Mouse (Mus musculus): ENCODE measurements around the gene Ubap2. TPM values are rescaled to one million over a fixed set of nuclear protein-coding genes. Genes with fewer than 3 reads are reported as not detected.

Gene Ubap2
- 10 to 100 TPM; 59.4 to 61.1 TPM for total RNA-seq (2021)

DNA sequence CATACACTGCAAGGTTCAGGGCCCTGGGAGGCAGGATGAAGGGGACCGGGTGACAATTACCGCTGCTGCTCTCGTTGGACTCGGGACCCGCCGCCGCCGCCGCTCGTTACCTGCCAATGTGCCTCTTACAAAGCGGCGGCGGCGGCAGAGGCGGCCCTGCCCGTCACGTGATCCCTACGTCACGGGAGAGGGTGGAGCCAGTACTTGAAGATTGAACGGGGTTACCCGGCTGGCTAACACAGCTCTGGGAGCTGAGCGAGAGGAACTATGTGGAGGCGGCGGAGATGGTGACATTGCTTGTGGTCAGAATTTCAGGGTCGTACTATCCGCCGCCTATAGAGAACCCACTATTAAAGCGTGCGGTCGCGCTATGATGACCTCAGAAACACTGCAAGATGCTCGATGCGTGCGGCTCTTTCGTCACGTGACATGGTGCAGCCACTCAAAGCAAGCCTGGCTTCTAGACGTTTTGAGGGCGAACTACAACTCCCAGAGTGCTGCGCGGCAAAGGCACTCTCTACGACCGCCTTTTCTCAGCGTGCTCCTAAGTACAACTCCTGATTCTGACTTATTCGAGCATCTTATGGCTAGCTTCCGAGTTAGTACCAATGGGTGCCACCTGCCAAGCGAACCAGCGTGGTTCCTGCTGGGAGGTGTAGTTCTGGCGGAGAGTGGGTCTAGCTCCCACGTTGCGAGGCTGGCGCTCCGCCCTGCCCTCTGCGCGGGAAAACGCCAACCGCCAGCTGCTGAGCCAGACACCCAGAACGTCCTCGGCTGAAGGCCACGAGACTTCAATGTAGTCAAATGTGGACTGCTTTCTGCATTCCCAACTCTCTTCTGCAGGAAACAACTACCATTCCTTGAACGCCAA is at the start of gene Ubap2:
Ubap2 (minus strand) TSS at position 165 of the 871 bp plus-strand sequence.
- peak; percentile 97 to 98 for DNase-seq
- intact Hi-C loops (cut with DNase I), result loop anchor here (2.0 to 5.0 kb wide), 3 partner anchors 37 to 138 kb away; partner anchors contain the start of genes Dcaf12, Ubap1 and Ube2r2

GRCm38 (mm10) chr4:41320971-41321370 is 46.0 kb upstream of the Ubap2 start:
- intact Hi-C loops (cut with DNase I), result no loop called here
- no peak for DNase-seq

DNA sequence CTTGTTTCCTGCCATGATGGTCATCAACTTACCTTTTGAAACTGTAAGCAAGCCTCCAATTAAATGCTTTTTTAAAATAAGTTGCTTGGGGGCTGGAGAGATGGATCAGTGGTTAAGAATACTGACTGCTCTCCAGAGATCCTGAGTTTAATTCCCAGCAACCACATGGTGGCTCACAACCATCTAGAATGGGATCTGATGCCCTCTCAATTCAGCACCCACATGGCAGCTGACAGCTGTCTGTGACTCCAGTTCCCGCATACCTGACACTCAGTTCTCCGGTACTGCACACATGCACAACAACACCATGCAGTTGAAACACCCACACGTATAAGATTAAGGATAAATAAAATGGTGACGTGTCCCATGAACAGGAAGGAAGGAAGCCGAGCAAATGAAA is 43.3 kb upstream of the Ubap2 start:
- intact Hi-C loops (cut with DNase I), result no loop called here
- DNase-seq, result no peak

GRCm38 (mm10) chr4:41315173-41315572 is 40.2 kb upstream of the Ubap2 start:
- intact Hi-C loops (cut with DNase I), result loop anchor here (2.0 kb wide), 1 partner anchor 76 kb away; no protein-coding TSS in a partner anchor
- peak in 1 of 2 experiments; percentile 10 for DNase-seq

- intact Hi-C loops (cut with DNase I), result loop anchor here (1.0 to 5.0 kb wide), 3 partner anchors 35 to 76 kb away; partner anchors contain the start of gene Ubap2
- DNase-seq, result peak; percentile 94
These were observed 39.5 kb upstream of the Ubap2 start, which contains the start of gene Dcaf12 for GRCm38 (mm10) chr4:41314141-41315129. Gene Dcaf12, minus strand, starts transcription at chr4:41314889.

GRCm38 (mm10) chr4:41313722-41314121 is 38.8 kb upstream of the Ubap2 start:
- intact Hi-C loops (cut with DNase I), result loop anchor here (1.0 to 5.0 kb wide), 3 partner anchors 36 to 77 kb away; partner anchors contain the start of gene Ubap2
- no peak for DNase-seq

DNA sequence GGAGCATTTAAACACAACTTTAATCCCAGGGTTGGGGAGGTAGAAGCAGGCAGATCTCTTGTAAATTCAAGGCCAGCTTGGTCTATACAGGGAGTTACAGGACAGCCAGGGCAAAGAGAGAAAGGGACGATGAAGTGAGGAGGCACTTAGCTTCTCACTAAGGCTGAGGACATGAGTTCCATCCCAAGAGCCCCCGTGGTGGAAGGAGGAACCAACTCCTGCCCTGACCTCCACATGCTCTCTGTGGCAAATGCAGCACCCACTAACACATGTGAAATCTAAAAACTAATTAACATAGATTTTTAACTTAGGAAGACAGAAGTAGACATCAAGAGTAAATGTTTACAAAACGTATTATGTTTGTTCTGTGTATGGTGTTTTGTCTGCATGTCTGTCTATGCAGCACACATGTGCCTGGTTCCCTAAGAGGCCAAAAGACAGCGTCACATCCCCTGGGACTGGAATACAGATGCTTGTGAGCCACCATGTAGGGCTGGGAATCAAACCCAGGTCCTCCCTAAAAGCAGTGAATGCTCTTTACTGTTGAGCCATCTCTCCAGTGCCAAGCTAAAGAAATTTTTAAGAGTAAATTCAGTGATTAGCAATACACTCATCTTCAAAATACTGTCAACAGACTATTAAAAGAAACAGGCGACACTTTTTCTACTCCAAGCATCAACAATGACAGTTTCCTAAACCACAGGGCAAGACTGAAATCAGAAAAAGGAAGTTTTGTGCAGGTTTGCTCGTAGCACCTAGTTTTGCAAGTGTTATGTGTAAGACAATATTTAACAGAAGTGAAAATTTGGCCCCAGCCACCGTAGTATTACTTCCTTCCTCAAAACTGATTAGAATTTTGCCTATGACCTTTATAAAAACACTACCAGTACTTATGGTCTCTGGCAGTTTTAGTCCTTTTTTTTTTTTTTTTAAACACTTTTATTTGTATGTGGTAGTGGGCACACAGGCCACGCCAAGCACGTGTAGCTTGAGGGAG is 35.9 kb upstream of the Ubap2 start:
- DNase-seq, result no peak
- intact Hi-C loops (cut with DNase I), result loop anchor here (5.0 kb wide), 1 partner anchor 34 kb away; the partner anchor contains the start of gene Ubap2

GRCm38 (mm10) chr4:41307406-41307805 is 32.5 kb upstream of the Ubap2 start:
- no peak for DNase-seq
- intact Hi-C loops (cut with DNase I), result no loop called here

DNA sequence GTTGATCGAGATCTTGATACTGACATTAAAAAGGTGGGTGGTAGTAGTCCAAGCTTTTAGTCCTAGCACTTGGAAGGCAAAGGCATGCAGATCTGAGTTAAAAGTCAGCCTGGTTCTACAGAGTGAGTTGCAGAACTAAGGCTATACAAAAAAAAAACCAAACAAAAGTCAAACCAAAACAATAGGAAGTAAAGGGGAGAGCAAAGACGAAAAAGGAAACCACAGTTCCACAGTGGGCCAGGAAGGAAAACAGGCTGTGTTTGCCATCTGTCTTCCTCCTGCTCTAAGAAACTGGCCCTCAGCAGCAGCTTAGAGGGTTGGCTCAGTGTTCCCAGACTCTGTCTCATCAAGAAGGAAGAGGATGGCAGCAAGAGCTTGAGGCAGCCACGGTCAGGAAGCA is 29.4 kb upstream of the Ubap2 start:
- intact Hi-C loops (cut with DNase I), result no loop called here
- DNase-seq, result no peak

DNA sequence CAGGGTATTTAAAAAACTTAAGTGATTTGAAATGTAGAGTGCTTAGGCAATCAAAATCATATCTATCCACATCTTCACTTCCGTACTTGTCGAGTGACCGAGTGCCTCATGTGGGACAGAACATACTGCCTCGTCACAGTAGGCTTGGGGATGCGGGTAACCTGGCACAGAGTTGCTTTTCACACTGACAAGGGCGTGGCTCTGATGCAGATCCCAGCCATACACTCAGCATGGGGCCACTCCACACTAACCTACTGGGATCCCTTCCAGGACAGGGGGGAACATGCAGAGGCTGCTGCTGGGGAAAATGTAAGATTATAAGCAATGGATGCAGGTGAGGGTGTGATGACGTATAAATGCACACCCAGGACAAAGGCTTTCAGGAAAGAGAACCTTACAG is 28.7 kb upstream of the Ubap2 start:
- no peak for DNase-seq
- intact Hi-C loops (cut with DNase I), result no loop called here

- intact Hi-C loops (cut with DNase I), result no loop called here
- no peak for DNase-seq
These were observed 24.0 kb upstream of the Ubap2 start for GRCm38 (mm10) chr4:41298976-41299375.

DNA sequence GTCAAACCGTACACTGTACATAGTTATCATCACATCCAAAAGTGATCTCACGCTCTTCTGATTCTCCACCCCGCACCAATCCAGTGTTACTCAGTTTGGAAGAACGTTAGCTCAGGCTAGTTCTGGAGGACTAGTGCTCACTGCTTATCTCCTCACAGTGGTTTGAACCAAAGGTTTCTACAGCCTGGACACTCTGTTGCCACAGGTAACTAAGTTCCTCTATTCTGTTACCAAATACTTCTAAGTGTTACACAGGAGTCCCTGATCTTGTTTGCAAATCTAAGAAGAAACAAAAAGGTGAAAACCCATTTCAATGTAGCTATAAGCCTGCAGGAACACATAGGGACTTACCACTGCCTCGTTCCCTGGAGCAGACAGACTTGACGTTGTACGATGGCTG is 21.0 kb upstream of the Ubap2 start:
- DNase-seq, result no peak
- intact Hi-C loops (cut with DNase I), result no loop called here

- intact Hi-C loops (cut with DNase I), result no loop called here
- no peak for DNase-seq
These were observed 20.6 kb upstream of the Ubap2 start for GRCm38 (mm10) chr4:41295507-41295906.

DNA sequence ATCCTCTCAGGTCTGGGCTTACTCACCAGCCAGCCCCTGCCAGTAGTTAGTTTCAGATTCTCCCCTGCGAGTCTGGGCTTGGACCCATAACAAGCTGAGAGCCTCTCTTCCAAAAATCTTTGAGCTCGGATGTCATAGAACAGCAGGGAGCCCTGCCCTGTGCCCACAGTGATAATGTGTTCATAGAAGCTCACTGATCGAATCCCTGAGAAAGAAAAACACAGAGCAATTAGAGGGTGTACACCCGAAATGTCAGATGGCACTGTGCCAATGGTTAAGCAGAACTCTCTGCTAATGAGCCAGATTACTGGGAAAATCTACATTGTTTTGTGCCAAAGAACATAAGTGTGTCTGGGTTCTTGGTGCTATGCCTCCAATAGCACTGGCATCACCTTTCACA is 19.0 kb upstream of the Ubap2 start:
- intact Hi-C loops (cut with DNase I), result no loop called here
- no peak for DNase-seq

GRCm38 (mm10) chr4:41289802-41290201 is 14.9 kb upstream of the Ubap2 start:
- intact Hi-C loops (cut with DNase I), result loop anchor here (5.0 kb wide), 1 partner anchor 102 kb away; no protein-coding TSS in a partner anchor
- no peak for DNase-seq

DNA sequence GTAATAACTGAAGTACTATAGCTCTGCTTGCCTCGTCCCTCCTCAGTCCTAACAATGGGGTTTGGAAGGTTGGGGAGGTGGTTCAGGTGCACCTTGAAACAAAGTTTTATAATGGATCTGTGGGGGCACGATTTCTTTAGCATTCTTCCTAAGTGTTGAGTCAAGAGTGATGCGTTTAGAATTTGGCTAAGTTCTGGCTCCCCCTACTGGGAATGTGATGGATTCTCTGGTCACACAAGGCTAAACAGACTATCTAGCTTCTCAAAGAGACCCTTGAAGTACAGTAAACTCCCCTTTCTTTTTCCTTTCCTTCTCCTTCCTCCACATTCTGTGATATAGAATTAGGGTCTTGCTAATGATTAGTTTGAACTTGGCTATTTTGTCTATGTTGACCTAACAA is 11.5 kb upstream of the Ubap2 start:
- intact Hi-C loops (cut with DNase I), result loop anchor here (1.0 to 5.0 kb wide), 4 partner anchors 60 to 232 kb away; no protein-coding TSS in a partner anchor
- peak; percentile 16 to 21 for DNase-seq

GRCm38 (mm10) chr4:41284087-41284486 is 9.1 kb upstream of the Ubap2 start:
- intact Hi-C loops (cut with DNase I), result no loop called here
- DNase-seq, result no peak

- intact Hi-C loops (cut with DNase I), result loop anchor here (2.0 to 5.0 kb wide), 2 partner anchors 36 to 73 kb away; partner anchors contain the start of genes Dcaf12 and Ubap1
- DNase-seq, result no peak
These were observed 983 bp upstream of the Ubap2 start for GRCm38 (mm10) chr4:41275927-41276326.

- DNase-seq, result peak in 1 of 2 experiments; percentile 15
- intact Hi-C loops (cut with DNase I), result loop anchor here (2.0 to 5.0 kb wide), 2 partner anchors 74 to 137 kb away; partner anchors contain the start of genes Ubap1 and Ube2r2
These were observed 466 bp downstream of the Ubap2 start for GRCm38 (mm10) chr4:41274377-41274979.

Data from heart, postnatal 36 days (tissue).